Mouse (Mus musculus) cortical plate, adult 2 months (tissue): ENCODE results near the gene Mc1r.

Source experiments
- CTCF ChIP-seq: fragments of 200-500 bp; IDR thresholded peaks from 2 replicates; pipeline ENCODE4 v1.5.1; 2011; ENCODE audit warnings: mild to moderate bottlenecking, control low read depth, low read length; ENCODE audit not compliant: insufficient read depth; ENCODE audit errors: extremely low read depth
- POLR2A ChIP-seq: fragments of 200-500 bp; IDR thresholded peaks from 2 replicates; pipeline ENCODE4 v1.6.1; 2011; ENCODE audit warnings: mild to moderate bottlenecking, low read length, control low read depth; ENCODE audit not compliant: insufficient read depth; ENCODE audit errors: extremely low read depth

- TF ChIP-seq CTCF: no peak
- no peak for TF ChIP-seq POLR2A
These were observed 25.5 kb downstream of the Mc1r start for GRCm38 (mm10) chr8:123432381-123432780.
